Mouse (Mus musculus) G1E (cell line): ENCODE results near the gene Tcf7l1. TPM values are rescaled to one million over a fixed set of nuclear protein-coding genes. Genes with fewer than 3 reads are reported as not detected.

Experiments used
- ATAC-seq: 2 replicates; pipeline ENCODE4 v1.8.0; 2016; ENCODE audit warnings: mild to moderate bottlenecking; ENCODE audit not compliant: insufficient number of reproducible peaks, poor library complexity, low FRiP score, severe bottlenecking; ENCODE audit errors: extremely low read depth
- DNase-seq: peaks from one replicate; pipeline ENCODE4 v3.0.0; 2012; ENCODE audit warnings: low spot score
- H3K27me3 ChIP-seq: 2 replicates; pipeline ENCODE4 v1.6.1; 2012; ENCODE audit warnings: mild to moderate bottlenecking, low read length, inconsistent platforms; ENCODE audit not compliant: insufficient read depth
- H3K36me3 ChIP-seq: replicated peaks from 2 replicates; pipeline ENCODE3; 2012; ENCODE audit warnings: mild to moderate bottlenecking, inconsistent platforms
- H3K4me1 ChIP-seq: 2 replicates; pipeline ENCODE4 v1.6.1; 2012; ENCODE audit warnings: low read depth, low read length, inconsistent platforms, mixed read lengths; ENCODE audit not compliant: insufficient read depth
- H3K4me3 ChIP-seq: 2 replicates; pipeline ENCODE4 v1.5.1; 2012; ENCODE audit warnings: low read depth, mild to moderate bottlenecking, inconsistent platforms, low read length, moderate library complexity, mixed read lengths
- H3K9me3 ChIP-seq: replicated peaks from 2 replicates; pipeline ENCODE4 v1.6.1; 2012; ENCODE audit warnings: inconsistent platforms
- CTCF ChIP-seq: IDR thresholded peaks from 2 replicates; pipeline ENCODE4 v1.5.1; 2012; ENCODE audit warnings: low read depth, low read length, inconsistent platforms, mixed read lengths
- GATA1 ChIP-seq: IDR thresholded peaks from 2 replicates; pipeline ENCODE4 v1.6.1; 2012; ENCODE audit warnings: borderline replicate concordance, low read length, inconsistent platforms, mixed read lengths
- GATA2 ChIP-seq: IDR thresholded peaks from 2 replicates; pipeline ENCODE4 v1.6.1; 2012; ENCODE audit warnings: low read depth, low read length, inconsistent platforms, borderline replicate concordance
- POLR2AphosphoS5 ChIP-seq: IDR thresholded peaks from 2 replicates; pipeline ENCODE4 v1.6.1; 2012; ENCODE audit warnings: low read depth, low read length, inconsistent platforms; ENCODE audit not compliant: insufficient replicate concordance
- TAL1 ChIP-seq: conservative IDR thresholded peaks from 2 replicates; pipeline ENCODE4 v1.6.1; 2012; ENCODE audit warnings: low read depth, low read length, inconsistent platforms, mixed read lengths
- polyA plus RNA-seq: library from polyadenylated mRNA; stranded (reverse); fragments of >175 nt; gene quantifications from 2 replicates; pipeline ENCODE4 v1.2.3, GENCODE M21; 2012
- total RNA-seq, 2 experiments: library from RNA; stranded (forward) in 1 of 2; stranded (reverse) in 1 of 2; fragments of 200-1000 nt in 1 of 2; fragments of >200 nt in 1 of 2; fragmentation: Nextera tagmentation in 1 of 2; gene quantifications; 2 replicates each; pipeline ENCODE4 v1.2.3; 2014 to 2017

Tcf7l1 gene
- total and polyA plus RNA-seq, 3 experiments: 0.38 TPM; not detected in 2

- no peaks in the 10 kb centered on the region for H3K36me3 ChIP-seq
- no peak for DNase-seq
- H3K4me3 ChIP-seq: no peak overlapping the region
- H3K4me1 ChIP-seq: no peaks in the 10 kb centered on the region
- no peak for ATAC-seq
- H3K9me3 ChIP-seq: no peaks in the 10 kb centered on the region
- H3K27me3 ChIP-seq: peaks cover 2% of the 10 kb centered on the region; the same call in 1 of the 2 replicates
- TF ChIP-seq GATA2 (no peak), TAL1 (no peak), CTCF (no peak), GATA1 (no peak), POLR2AphosphoS5 (no peak)
Measured at GRCm38 (mm10) chr6:72803669-72804068, 14.6 kb upstream of the Tcf7l1 start.

GRCm38 (mm10) chr6:72802119-72802518 is 13.1 kb upstream of the Tcf7l1 start:
- peaks cover 2% of the 10 kb centered on the region; the same call in 1 of the 2 replicates for H3K27me3 ChIP-seq
- H3K4me3 ChIP-seq: no peak overlapping the region
- H3K4me1 ChIP-seq: no peaks in the 10 kb centered on the region
- no peaks in the 10 kb centered on the region for H3K36me3 ChIP-seq
- DNase-seq (no peak), ATAC-seq (no peak)
- H3K9me3 ChIP-seq: no peaks in the 10 kb centered on the region
- no peak for TF ChIP-seq GATA1
- no peak for TF ChIP-seq TAL1
- TF ChIP-seq GATA2: no peak
- no peak for TF ChIP-seq POLR2AphosphoS5

- H3K36me3 ChIP-seq: no peaks in the 10 kb centered on the region
- no peak overlapping the region for H3K4me3 ChIP-seq
- no peaks in the 10 kb centered on the region for H3K9me3 ChIP-seq
- DNase-seq (no peak), ATAC-seq (no peak)
- TF ChIP-seq POLR2AphosphoS5: no peak
- no peak for TF ChIP-seq TAL1
- TF ChIP-seq GATA1: no peak
- no peak for TF ChIP-seq GATA2
- TF ChIP-seq CTCF: no peak
- H3K4me1 ChIP-seq: no peaks in the 10 kb centered on the region
- H3K27me3 ChIP-seq: peaks cover 2% of the 10 kb centered on the region; the same call in 1 of the 2 replicates
Measured at GRCm38 (mm10) chr6:72800641-72801040, 11.6 kb upstream of the Tcf7l1 start.

- no peak for TF ChIP-seq POLR2AphosphoS5
- TF ChIP-seq GATA1: no peak
- TF ChIP-seq TAL1: no peak
- TF ChIP-seq CTCF: no peak
- TF ChIP-seq GATA2: no peak
- Histone ChIP-seq H3K27me3 (peaks cover 6% of the 10 kb centered on the region), H3K4me1 (no peaks in the 10 kb centered on the region), H3K9me3 (no peaks in the 10 kb centered on the region), H3K36me3 (no peaks in the 10 kb centered on the region), H3K4me3 (no peak overlapping the region)
- no peak for DNase-seq
- ATAC-seq: no peak
Measured at GRCm38 (mm10) chr6:72797763-72798162, 8.7 kb upstream of the Tcf7l1 start.

GRCm38 (mm10) chr6:72795444-72795843 is 6.4 kb upstream of the Tcf7l1 start:
- Histone ChIP-seq H3K4me1 (no peaks in the 10 kb centered on the region), H3K36me3 (no peaks in the 10 kb centered on the region), H3K9me3 (no peaks in the 10 kb centered on the region), H3K4me3 (no peak overlapping the region), H3K27me3 (peaks cover 4% of the 10 kb centered on the region)
- ATAC-seq: no peak
- DNase-seq: no peak
- TF ChIP-seq GATA2: no peak
- no peak for TF ChIP-seq POLR2AphosphoS5
- no peak for TF ChIP-seq GATA1
- TF ChIP-seq TAL1: no peak
- no peak for TF ChIP-seq CTCF

- TF ChIP-seq POLR2AphosphoS5 (no peak), GATA2 (no peak), GATA1 (no peak), CTCF (no peak), TAL1 (no peak)
- H3K36me3 ChIP-seq: no peaks in the 10 kb centered on the region
- H3K4me1 ChIP-seq: no peaks in the 10 kb centered on the region
- H3K4me3 ChIP-seq: no peak overlapping the region
- ATAC-seq (no peak), DNase-seq (no peak)
- no peaks in the 10 kb centered on the region for H3K9me3 ChIP-seq
- H3K27me3 ChIP-seq: peaks cover 4% of the 10 kb centered on the region
Measured at GRCm38 (mm10) chr6:72794870-72795269, 5.8 kb upstream of the Tcf7l1 start.

- H3K36me3 ChIP-seq: no peaks in the 10 kb centered on the region
- no peaks in the 10 kb centered on the region for H3K4me1 ChIP-seq
- H3K9me3 ChIP-seq: peaks cover 17% of the 10 kb centered on the region
- peaks cover 21% of the 10 kb centered on the region for H3K27me3 ChIP-seq
- DNase-seq: no peak
- no peak for ATAC-seq
- TF ChIP-seq TAL1: no peak
- TF ChIP-seq GATA2: no peak
- no peak for TF ChIP-seq POLR2AphosphoS5
- TF ChIP-seq GATA1: no peak
- no peak for TF ChIP-seq CTCF
- no peak overlapping the region for H3K4me3 ChIP-seq
Measured at GRCm38 (mm10) chr6:72792641-72793040, 3.6 kb upstream of the Tcf7l1 start.
